Mouse (Mus musculus): ENCODE data around the gene Elmo2. TPM values are rescaled to one million over a fixed set of nuclear protein-coding genes. Genes with fewer than 3 reads are reported as not detected.

Gene Elmo2
- polyA plus RNA-seq, 1 experiment from 2014 or later = 109 TPM

GRCm38 (mm10) chr2:165266739-165267138, 59.5 kb downstream of the Elmo2 start:
- 2% methylated on average over 12 of the region's 12 CpGs for WGBS
- Histone ChIP-seq H3K27ac (replicated peaks; ENCODE audit: low read depth, low read length) (peak overlapping the region; percentile 52), H3K9me3 (ENCODE audit: control insufficient read depth, low read length) (no peaks in the 10 kb centered on the region), H3K4me2 (ENCODE audit: low read length) (peak overlapping the region; percentile 30), H3K36me3 (ENCODE audit: control insufficient read depth, insufficient read depth, low read length) (no peaks in the 10 kb centered on the region), H3K27me3 (ENCODE audit: control insufficient read depth, insufficient read depth, low read length) (no peaks in the 10 kb centered on the region), H3K4me3 (replicated peaks; ENCODE audit: low read depth, low read length) (no peak overlapping the region), H3K4me1 (ENCODE audit: control insufficient read depth, insufficient read depth, low read length) (peaks cover 39% of the 10 kb centered on the region), H3K9ac (replicated peaks; ENCODE audit: low read length) (peak overlapping the region; percentile 29; the same call in 1 of the 2 replicates)
- DNase-seq (peak; percentile 70), ATAC-seq (ENCODE audit: low FRiP score, low TSS enrichment) (no peak)

- H3K27ac ChIP-seq (replicated peaks; ENCODE audit: low read depth, low read length) = 0 out of 2 replicates have a peak overlapping the region, but pooled peaks have one; percentile 8
- H3K4me3 ChIP-seq (replicated peaks; ENCODE audit: low read depth, low read length) = no peak overlapping the region
- H3K9me3 ChIP-seq (ENCODE audit: control insufficient read depth, low read length) = no peaks in the 10 kb centered on the region
- peak; percentile 55 for DNase-seq
- ATAC-seq (ENCODE audit: low FRiP score, low TSS enrichment) = no peak
- H3K36me3 ChIP-seq (ENCODE audit: control insufficient read depth, insufficient read depth, low read length) = no peaks in the 10 kb centered on the region
- H3K4me1 ChIP-seq (ENCODE audit: control insufficient read depth, insufficient read depth, low read length) = peaks cover 26% of the 10 kb centered on the region
- 42% methylated on average over 7 of the region's 7 CpGs for WGBS
- H3K9ac ChIP-seq (replicated peaks; ENCODE audit: low read length) = no peak overlapping the region
- H3K4me2 ChIP-seq (ENCODE audit: low read length) = no peak overlapping the region
- no peaks in the 10 kb centered on the region for H3K27me3 ChIP-seq (ENCODE audit: control insufficient read depth, insufficient read depth, low read length)
These were observed 62.4 kb downstream of the Elmo2 start for GRCm38 (mm10) chr2:165263861-165264260.

GRCm38 (mm10) chr2:165262274-165262990, 63.8 kb downstream of the Elmo2 start:
- no peaks in the 10 kb centered on the region for H3K9me3 ChIP-seq (ENCODE audit: control insufficient read depth, low read length)
- no peaks in the 10 kb centered on the region for H3K27me3 ChIP-seq (ENCODE audit: control insufficient read depth, insufficient read depth, low read length)
- H3K4me1 ChIP-seq (ENCODE audit: control insufficient read depth, insufficient read depth, low read length) = peaks cover 39% of the 10 kb centered on the region
- no peak for DNase-seq
- no peaks in the 10 kb centered on the region for H3K36me3 ChIP-seq (ENCODE audit: control insufficient read depth, insufficient read depth, low read length)
- no peak overlapping the region for H3K4me2 ChIP-seq (ENCODE audit: low read length)
- H3K4me3 ChIP-seq (replicated peaks; ENCODE audit: low read depth, low read length) = no peak overlapping the region
- ATAC-seq (ENCODE audit: low FRiP score, low TSS enrichment) = no peak
- no peak overlapping the region for H3K9ac ChIP-seq (replicated peaks; ENCODE audit: low read length)
- WGBS = 72% methylated on average over 18 of the region's 18 CpGs
- no peak overlapping the region for H3K27ac ChIP-seq (replicated peaks; ENCODE audit: low read depth, low read length)

- no peak overlapping the region for H3K4me2 ChIP-seq (ENCODE audit: low read length)
- no peaks in the 10 kb centered on the region for H3K9me3 ChIP-seq (ENCODE audit: control insufficient read depth, low read length)
- no peak overlapping the region for H3K4me3 ChIP-seq (replicated peaks; ENCODE audit: low read depth, low read length)
- no peak overlapping the region for H3K9ac ChIP-seq (replicated peaks; ENCODE audit: low read length)
- peaks cover 33% of the 10 kb centered on the region for H3K4me1 ChIP-seq (ENCODE audit: control insufficient read depth, insufficient read depth, low read length)
- DNase-seq (no peak), ATAC-seq (ENCODE audit: low FRiP score, low TSS enrichment) (no peak)
- 0 out of 2 replicates have a peak, but pooled peaks cover 3% of the 10 kb centered on the region for H3K27me3 ChIP-seq (ENCODE audit: control insufficient read depth, insufficient read depth, low read length)
- 82% methylated on average over 8 of the region's 8 CpGs for WGBS
- no peaks in the 10 kb centered on the region for H3K36me3 ChIP-seq (ENCODE audit: control insufficient read depth, insufficient read depth, low read length)
- no peak overlapping the region for H3K27ac ChIP-seq (replicated peaks; ENCODE audit: low read depth, low read length)
These were observed 66.4 kb downstream of the Elmo2 start for GRCm38 (mm10) chr2:165259859-165260258.

GRCm38 (mm10) chr2:165258321-165258720, 68.0 kb downstream of the Elmo2 start:
- 80% methylated on average over 6 of the region's 6 CpGs for WGBS

GRCm38 (mm10) chr2:165257151-165257834, 69.0 kb downstream of the Elmo2 start:
- 0 out of 2 replicates have a peak, but pooled peaks cover 3% of the 10 kb centered on the region for H3K27me3 ChIP-seq (ENCODE audit: control insufficient read depth, insufficient read depth, low read length)
- no peak for ATAC-seq (ENCODE audit: low FRiP score, low TSS enrichment)
- peak overlapping the region; percentile 46; the same call in 1 of the 2 replicates for H3K27ac ChIP-seq (replicated peaks; ENCODE audit: low read depth, low read length)
- DNase-seq = peak; percentile 52
- WGBS = 19% methylated on average over 11 of the region's 11 CpGs
- H3K9me3 ChIP-seq (ENCODE audit: control insufficient read depth, low read length) = no peaks in the 10 kb centered on the region
- no peaks in the 10 kb centered on the region for H3K36me3 ChIP-seq (ENCODE audit: control insufficient read depth, insufficient read depth, low read length)
- no peak overlapping the region for H3K4me2 ChIP-seq (ENCODE audit: low read length)
- peaks cover 44% of the 10 kb centered on the region for H3K4me1 ChIP-seq (ENCODE audit: control insufficient read depth, insufficient read depth, low read length)
- H3K9ac ChIP-seq (replicated peaks; ENCODE audit: low read length) = no peak overlapping the region
- no peak overlapping the region for H3K4me3 ChIP-seq (replicated peaks; ENCODE audit: low read depth, low read length)

More at GRCm38 (mm10) chr2:165258321-165258720, 68.0 kb downstream of the Elmo2 start:
- Histone ChIP-seq H3K27ac (replicated peaks; ENCODE audit: low read depth, low read length) (no peak overlapping the region), H3K4me1 (ENCODE audit: control insufficient read depth, insufficient read depth, low read length) (peaks cover 38% of the 10 kb centered on the region), H3K27me3 (ENCODE audit: control insufficient read depth, insufficient read depth, low read length) (0 out of 2 replicates have a peak, but pooled peaks cover 3% of the 10 kb centered on the region), H3K36me3 (ENCODE audit: control insufficient read depth, insufficient read depth, low read length) (no peaks in the 10 kb centered on the region), H3K4me2 (ENCODE audit: low read length) (no peak overlapping the region), H3K9me3 (ENCODE audit: control insufficient read depth, low read length) (no peaks in the 10 kb centered on the region), H3K4me3 (replicated peaks; ENCODE audit: low read depth, low read length) (no peak overlapping the region), H3K9ac (replicated peaks; ENCODE audit: low read length) (no peak overlapping the region)
- DNase-seq (no peak), ATAC-seq (ENCODE audit: low FRiP score, low TSS enrichment) (no peak)

GRCm38 (mm10) chr2:165256213-165256612, 70.1 kb downstream of the Elmo2 start:
- 0 out of 2 replicates have a peak, but pooled peaks cover 3% of the 10 kb centered on the region for H3K27me3 ChIP-seq (ENCODE audit: control insufficient read depth, insufficient read depth, low read length)
- no peaks in the 10 kb centered on the region for H3K36me3 ChIP-seq (ENCODE audit: control insufficient read depth, insufficient read depth, low read length)
- 77% methylated on average over 10 of the region's 10 CpGs for WGBS
- peaks cover 44% of the 10 kb centered on the region for H3K4me1 ChIP-seq (ENCODE audit: control insufficient read depth, insufficient read depth, low read length)
- H3K4me2 ChIP-seq (ENCODE audit: low read length) = no peak overlapping the region
- H3K9me3 ChIP-seq (ENCODE audit: control insufficient read depth, low read length) = no peaks in the 10 kb centered on the region
- H3K9ac ChIP-seq (replicated peaks; ENCODE audit: low read length) = no peak overlapping the region
- H3K4me3 ChIP-seq (replicated peaks; ENCODE audit: low read depth, low read length) = no peak overlapping the region
- ATAC-seq (ENCODE audit: low FRiP score, low TSS enrichment) (no peak), DNase-seq (no peak)
- H3K27ac ChIP-seq (replicated peaks; ENCODE audit: low read depth, low read length) = no peak overlapping the region

GRCm38 (mm10) chr2:165253867-165254266, 72.4 kb downstream of the Elmo2 start:
- Histone ChIP-seq H3K4me3 (replicated peaks; ENCODE audit: low read depth, low read length) (no peak overlapping the region), H3K9me3 (ENCODE audit: control insufficient read depth, low read length) (no peaks in the 10 kb centered on the region), H3K36me3 (ENCODE audit: control insufficient read depth, insufficient read depth, low read length) (no peaks in the 10 kb centered on the region), H3K4me2 (ENCODE audit: low read length) (peak overlapping the region; percentile 6; the same call in 1 of the 2 replicates), H3K4me1 (ENCODE audit: control insufficient read depth, insufficient read depth, low read length) (peaks cover 46% of the 10 kb centered on the region), H3K27me3 (ENCODE audit: control insufficient read depth, insufficient read depth, low read length) (0 out of 2 replicates have a peak, but pooled peaks cover 3% of the 10 kb centered on the region), H3K9ac (replicated peaks; ENCODE audit: low read length) (no peak overlapping the region), H3K27ac (replicated peaks; ENCODE audit: low read depth, low read length) (peak overlapping the region; percentile 71)
- WGBS = 2% methylated on average over 10 of the region's 10 CpGs
- ATAC-seq (ENCODE audit: low FRiP score, low TSS enrichment) (peak; percentile 74), DNase-seq (peak; percentile 78)
